Mouse (Mus musculus) cerebellum, postnatal 4 days (tissue): ENCODE data around the gene Lancl1.

Experiments
- DNase-seq, 2 experiments: peaks; one replicate each; pipeline ENCODE4 v3.0.0; 2022; ENCODE audit warnings: low spot score in 2 of 2, mixed read lengths in 1 of 2

The Lancl1 gene

DNA sequence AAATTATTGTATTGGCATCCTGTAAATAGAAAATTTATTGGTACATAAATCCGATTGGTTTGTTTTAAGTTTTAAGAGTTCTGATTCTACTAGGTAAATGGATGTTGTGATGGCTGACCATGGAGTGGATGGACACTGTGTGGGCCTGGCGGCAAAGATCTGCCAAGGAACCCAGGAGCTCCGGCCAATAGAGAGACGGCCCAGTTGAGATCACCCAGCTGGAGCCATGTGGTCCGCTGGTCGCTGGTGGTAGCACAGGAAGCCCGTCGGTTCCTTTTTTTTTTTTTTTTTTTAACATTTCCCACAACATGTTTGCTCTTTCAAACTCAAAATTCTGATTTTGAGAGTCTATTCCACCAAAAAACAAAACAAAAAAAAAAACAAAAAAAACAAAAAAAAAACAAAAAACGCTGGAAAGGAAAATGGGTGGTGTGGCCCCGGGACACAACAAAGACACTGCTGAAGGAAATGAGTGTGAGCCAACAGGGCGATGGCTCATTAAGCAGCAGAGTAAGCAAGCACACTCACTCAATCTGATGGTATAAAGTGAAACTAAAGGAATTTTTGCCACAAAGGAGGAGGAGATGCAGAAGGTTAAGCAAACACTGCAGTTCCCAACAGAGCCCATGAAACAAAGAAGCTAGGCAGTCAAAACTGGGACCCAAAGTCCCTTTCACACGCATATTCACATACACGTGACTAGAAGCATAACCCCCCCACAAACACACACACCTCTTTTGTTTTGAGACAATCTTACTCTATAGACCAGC lies 21.4 kb downstream of the Lancl1 start:
- no peak for DNase-seq

GRCm38 (mm10) chr1:67014205-67014604 lies 24.5 kb downstream of the Lancl1 start:
- no peak for DNase-seq

DNA sequence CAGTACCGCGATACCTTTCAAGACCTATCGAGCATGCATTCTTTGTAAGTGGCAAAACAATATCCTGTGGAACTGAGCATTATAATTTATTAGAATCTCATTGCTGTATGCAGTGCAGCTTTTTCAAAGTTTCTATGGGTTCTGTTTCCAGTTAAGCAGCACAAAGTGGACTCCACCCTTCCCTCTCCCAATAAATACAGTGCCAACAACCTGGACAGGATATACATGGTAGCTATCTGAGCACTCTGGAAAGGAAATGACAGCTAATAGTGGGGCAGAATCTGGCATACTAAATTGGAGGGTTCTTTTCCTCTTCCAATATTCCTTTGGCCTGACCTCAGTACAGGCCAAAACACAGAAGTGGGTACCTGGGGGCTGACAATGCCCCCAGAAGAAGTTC lies 28.2 kb downstream of the Lancl1 start:
- no peak for DNase-seq

DNA sequence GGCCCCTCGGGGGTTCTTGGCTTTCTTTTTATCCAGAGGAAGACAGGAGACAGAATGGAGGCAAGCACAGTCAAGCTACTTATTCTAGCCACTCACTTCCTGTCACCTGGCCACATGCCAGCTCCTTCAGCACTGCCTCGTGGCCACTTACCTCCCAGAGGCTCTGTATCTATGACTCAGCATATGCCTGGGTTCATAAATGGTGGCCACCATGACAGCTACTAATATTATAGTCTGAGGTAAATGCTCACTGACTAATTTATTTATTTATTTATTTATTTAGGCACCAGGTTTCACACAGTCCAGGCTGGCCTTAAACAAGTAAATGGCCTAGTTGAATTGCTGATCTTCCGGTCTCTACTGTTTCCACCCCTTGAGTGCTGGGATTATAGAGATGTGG lies 35.0 kb downstream of the Lancl1 start:
- peak in 1 of 2 experiments; percentile 4 for DNase-seq

DNA sequence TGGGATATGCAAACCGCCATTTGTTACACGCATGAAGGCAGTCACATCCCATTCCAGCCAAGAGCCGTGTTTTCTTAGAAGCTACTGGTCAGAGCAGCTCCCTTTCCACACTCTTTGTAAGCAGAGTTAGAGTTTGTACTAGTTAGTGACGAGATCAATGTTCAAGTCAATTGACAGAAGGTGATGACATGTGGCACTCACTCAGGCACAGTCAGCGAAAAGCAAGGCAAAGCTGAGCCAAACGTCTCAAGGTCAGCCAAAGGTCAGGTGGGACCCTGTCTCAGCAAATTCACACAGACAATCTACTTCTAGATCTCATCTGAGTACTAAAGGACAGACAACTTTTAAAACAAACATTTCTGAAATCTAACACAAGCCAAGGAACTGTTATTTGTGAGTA lies 36.4 kb downstream of the Lancl1 start:
- no peak for DNase-seq

DNA sequence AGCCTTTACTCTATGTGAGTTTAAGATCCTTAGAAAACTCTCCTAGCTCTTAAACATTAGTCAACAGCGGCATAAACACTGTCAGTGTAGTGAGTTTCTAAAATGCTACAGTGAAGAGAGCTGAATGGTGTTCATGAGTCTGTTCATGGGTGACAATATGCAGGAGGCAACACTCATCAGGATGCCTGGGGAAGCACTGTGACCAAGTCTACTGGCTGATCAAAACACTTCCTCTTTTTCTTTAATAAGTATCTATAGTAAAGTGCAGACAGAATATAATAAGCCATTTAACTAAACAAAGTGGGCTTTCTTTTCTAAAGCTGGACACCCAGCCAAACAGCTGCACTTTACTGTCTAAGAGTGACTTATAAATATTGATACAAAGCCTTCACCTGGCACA lies 37.3 kb downstream of the Lancl1 start:
- DNase-seq: no peak

- no peak for DNase-seq
These were observed 38.2 kb downstream of the Lancl1 start for GRCm38 (mm10) chr1:67000484-67000883.

DNA sequence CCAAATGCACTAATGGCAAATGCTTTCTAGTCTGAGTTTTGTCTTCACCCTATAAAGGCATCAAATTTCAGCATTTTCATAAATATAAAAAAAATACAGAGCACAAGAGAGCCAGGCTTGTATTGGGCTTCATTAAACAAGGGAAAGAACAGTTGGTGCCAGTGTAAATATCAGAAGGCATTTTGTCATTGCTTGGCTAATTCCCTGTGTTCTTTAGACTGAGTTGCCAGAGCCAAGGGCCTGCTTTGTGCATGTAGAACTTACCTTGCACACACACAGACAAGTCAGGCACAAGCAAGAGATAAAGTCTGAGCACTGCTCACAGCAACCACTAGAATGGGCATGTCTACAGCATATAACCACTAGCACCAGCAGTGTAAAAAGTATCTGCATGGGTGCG lies 40.1 kb downstream of the Lancl1 start:
- no peak for DNase-seq

GRCm38 (mm10) chr1:66998188-66998587 lies 40.5 kb downstream of the Lancl1 start:
- DNase-seq: no peak

DNA sequence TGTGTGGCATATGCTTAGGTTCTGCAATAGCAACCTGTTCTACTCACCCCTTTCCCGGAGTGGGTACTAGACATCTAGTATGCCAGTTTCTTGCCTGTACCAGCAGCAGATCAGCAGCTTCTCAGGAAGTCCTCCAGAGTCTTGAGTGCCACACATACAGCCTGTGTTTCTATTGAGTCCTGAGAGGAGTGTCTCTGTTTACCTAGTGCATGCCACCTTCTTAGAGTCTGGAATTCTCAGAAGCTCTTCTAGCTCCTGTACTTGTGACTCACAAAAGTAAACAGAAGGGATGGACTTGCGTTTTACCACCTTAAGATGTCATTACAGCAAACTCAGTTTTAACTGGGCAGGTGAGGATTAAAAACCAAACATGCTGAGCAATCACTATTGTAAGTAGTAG lies 41.9 kb downstream of the Lancl1 start:
- DNase-seq: no peak

DNA sequence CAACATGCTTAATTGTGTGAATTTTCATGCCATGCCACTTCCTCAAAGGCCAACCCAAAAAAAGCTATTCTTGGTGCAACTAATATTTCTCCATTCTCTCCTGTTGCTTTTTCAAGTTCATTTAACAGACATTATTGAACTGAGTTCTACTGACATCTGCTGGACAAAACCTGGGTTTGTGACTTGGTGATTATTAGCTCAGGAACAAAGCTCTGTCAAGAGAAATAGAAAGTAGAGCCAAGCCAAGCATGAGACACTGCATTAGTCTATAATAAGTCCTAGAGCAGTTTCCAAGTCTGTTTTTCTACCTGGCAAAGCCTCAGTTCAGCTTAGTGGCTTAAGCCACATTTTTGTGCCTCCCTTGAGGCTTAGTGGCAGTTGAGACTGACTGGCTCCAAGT lies 45.9 kb downstream of the Lancl1 start:
- no peak for DNase-seq

GRCm38 (mm10) chr1:66987558-66988190 lies 51.0 kb downstream of the Lancl1 start:
- DNase-seq: no peak

- no peak for DNase-seq
These were observed 52.8 kb downstream of the Lancl1 start for GRCm38 (mm10) chr1:66985906-66986305.

DNA sequence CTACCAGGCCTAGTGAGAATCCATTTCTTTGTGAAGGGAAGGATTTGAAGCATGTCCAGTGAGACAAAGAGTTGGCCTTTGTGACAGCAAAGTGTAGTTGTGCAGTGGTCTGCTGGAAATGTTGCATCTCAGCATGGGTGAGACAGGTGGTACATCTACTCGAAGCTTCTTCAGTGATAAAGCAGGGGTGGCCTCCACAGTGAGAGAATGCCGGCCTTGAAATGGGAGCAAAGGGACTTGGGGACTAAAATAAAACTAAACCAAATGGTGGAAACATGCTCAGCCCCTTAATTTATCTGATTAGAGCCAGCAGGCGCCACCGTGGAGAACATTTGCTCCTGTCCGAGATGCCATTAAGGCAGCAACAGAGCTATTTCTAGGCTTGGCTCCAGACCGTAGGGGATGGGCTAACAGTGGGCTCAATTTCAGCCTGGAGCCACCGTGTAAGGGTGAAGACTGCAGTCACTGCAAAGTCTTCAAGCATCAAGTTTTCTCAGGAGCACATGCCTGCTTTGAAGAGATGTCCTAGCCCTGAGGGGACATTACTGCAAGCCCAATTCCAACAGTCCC lies 53.5 kb downstream of the Lancl1 start:
- no peak for DNase-seq

- DNase-seq: no peak
These were observed 58.5 kb downstream of the Lancl1 start for GRCm38 (mm10) chr1:66980129-66980528.

- no peak for DNase-seq
These were observed 63.2 kb downstream of the Lancl1 start for GRCm38 (mm10) chr1:66975456-66975855.

DNA sequence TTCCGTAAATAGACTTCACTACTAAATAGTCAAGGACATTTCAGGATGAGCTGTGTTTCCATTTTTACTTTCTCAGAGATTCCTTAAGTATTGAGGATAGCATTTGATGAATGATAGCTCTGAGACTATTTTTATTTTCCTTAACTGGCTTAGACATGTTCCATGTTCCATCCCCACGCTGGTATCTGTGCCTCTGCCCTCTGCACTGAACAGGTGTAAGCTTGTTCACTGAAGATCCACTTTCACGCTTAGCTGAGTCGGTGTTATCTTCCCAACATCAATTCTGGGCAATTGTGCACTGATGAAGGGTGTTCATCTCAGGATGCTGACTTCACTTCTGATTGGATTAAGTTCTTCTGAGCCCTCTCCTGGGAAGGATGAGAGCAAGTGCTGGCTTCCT lies 73.8 kb downstream of the Lancl1 start:
- no peak for DNase-seq

DNA sequence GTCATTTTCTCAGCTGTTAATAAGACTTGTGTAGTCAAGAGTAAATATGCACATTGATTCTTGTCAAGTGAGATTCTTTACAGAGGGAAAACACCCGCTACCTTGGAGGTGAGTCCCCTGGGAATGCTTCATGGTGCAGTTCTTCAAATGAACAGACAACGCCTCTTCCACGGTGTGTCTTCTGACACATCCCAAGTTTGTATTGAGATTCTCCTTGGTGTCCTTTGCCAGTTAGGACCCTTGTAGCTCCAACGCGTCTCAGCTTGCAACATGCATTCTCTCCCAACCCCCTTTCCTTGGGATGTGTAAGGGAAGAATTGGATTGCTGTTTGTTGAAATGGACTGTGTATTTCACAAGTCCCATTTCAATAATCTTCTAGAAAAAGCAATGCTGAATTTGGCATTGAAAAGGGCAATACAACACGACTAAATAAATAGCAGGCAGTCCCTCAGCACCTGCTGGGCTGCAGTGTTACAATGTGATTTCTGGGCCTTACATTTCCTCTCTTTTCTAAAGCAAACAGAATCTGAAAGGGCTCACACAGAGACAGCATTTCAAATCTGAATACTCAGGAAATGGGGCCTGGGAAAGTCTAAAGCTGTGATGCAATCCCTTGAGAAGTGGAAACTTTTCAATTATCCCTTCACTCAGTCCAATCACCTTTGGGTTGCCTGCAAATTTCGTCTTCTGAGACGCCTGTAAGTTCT lies 78.0 kb downstream of the Lancl1 start:
- DNase-seq: no peak

DNA sequence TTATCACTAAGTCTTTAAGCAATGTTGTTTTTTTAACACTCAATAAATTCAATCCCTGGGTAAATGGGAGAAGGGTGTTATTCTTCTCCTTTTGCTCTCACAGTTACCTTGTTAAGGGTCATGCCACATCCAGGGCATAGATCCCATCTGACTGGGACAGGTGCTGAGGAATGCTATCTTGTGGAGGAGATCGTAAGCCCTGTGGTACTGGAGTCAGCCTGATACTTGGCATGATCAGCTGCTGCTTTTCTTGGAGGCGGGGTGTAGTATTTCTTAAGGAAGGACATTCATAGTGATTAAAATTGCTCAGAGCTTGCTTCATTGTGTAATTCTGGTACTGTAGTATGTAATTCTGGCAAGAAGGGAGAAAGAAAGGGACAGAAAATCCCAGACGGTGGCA lies 81.3 kb downstream of the Lancl1 start:
- no peak for DNase-seq

DNA sequence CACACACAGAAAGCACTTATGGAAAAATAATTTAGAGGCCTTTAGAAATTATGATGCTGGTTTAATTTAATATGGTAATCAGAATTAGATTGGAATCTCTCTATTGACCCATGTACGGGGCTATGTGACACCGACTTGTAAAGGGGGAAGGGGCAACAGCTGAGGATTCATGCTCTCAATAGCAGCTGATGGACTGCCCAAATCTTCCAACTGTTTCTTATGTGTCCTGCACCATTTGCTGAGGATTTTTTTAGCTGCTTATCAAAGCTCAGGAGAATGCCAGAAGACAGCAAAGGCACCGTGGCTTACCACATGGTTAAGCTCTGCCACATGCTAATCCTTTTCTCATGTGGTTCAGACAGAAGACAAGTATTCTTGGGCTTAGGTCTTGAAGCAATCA lies 87.6 kb downstream of the Lancl1 start:
- DNase-seq: no peak
